Mouse (Mus musculus) cortical plate, adult 2 months (tissue): ENCODE results near the gene Rps3.

ENCODE experiments used
- CTCF ChIP-seq: fragments of 200-500 bp; IDR thresholded peaks from 2 replicates; pipeline ENCODE4 v1.5.1; 2011; ENCODE audit warnings: mild to moderate bottlenecking, control low read depth, low read length; ENCODE audit not compliant: insufficient read depth; ENCODE audit errors: extremely low read depth
- POLR2A ChIP-seq: fragments of 200-500 bp; IDR thresholded peaks from 2 replicates; pipeline ENCODE4 v1.6.1; 2011; ENCODE audit warnings: mild to moderate bottlenecking, low read length, control low read depth; ENCODE audit not compliant: insufficient read depth; ENCODE audit errors: extremely low read depth

DNA sequence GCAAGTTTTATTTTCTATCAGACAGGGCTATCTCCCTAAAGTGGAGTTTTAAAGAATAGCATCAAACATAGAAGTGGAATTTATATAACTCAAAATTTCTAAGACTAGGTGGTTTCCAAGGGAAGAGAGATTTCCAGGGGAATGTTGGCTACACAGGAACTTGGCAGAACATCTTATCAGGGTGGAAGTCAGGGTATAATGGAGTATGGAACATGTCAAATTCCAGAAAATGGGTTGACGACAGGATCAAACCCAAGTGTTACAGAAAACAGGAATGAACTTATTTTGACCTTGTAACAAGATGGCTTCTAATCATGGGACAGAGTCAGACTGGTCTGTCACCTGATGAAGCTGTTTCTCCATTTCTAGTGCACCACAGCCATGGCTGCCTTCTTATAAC, 1.1 kb upstream of the Rps3 start:
- TF ChIP-seq CTCF (no peak), POLR2A (no peak)
